Mouse (Mus musculus): ENCODE results near the gene Rrm2. TPM values are rescaled to one million over a fixed set of nuclear protein-coding genes. Genes with fewer than 3 reads are reported as not detected.

The Rrm2 gene
- polyA plus RNA-seq, 1 experiment from 2014 or later = 640 TPM

DNA sequence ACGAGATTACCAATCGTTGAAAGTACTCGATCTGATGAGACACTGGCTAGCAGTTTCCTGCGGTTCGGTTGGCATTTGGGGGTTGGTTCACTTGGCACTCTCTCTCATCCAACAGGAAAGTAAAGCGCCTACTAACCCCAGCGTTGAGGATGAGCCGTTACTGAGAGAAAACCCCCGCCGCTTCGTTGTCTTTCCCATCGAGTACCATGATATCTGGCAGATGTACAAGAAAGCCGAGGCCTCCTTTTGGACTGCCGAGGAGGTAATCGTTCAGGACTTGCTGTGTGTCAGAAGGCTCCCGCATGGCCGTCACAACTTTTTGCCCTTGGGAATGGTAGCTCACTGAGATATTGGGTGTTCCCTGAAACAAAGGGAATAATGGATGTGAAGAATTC is 780 bp downstream of the Rrm2 start:
- under 1% methylated on average over 17 of the region's 17 CpGs for WGBS
- H3K36me3 ChIP-seq (replicated peaks) = peaks cover 47% of the 10 kb centered on the region
- DNase-seq (ENCODE audit: low spot score) = no peak
- H3K4me1 ChIP-seq = peaks cover 54% of the 10 kb centered on the region
- peak overlapping the region; percentile 91 for H3K4me3 ChIP-seq
- no peaks in the 10 kb centered on the region for H3K27me3 ChIP-seq (replicated peaks; ENCODE audit: low read depth, poor library complexity, severe bottlenecking)
- H3K27ac ChIP-seq (replicated peaks) = peak overlapping the region; percentile 99
- H3K9me3 ChIP-seq = no peaks in the 10 kb centered on the region

DNA sequence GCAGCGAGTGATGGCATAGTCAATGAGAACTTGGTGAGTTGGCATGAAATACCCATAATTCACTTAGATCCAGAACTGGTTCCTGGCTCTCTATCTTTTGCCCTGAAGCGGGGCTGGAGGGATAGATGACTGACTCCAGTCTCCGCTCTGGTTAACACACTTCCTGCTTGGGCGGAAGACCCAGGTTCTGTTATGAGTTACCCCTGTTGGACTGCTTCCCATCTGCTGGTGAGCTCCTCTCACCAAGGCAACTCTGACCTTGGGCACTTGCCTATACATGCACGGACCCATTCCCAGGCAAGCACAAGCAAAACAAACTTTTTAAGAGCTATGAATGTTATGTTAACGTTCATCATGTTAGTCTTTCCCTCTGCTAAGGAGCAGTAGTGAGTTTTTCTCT is 1.4 kb downstream of the Rrm2 start:
- H3K4me1 ChIP-seq = peaks cover 54% of the 10 kb centered on the region

GRCm38 (mm10) chr12:24709831-24710508 is 1.9 kb downstream of the Rrm2 start:
- Histone ChIP-seq H3K27me3 (replicated peaks; ENCODE audit: low read depth, poor library complexity, severe bottlenecking) (no peaks in the 10 kb centered on the region), H3K36me3 (replicated peaks) (peaks cover 58% of the 10 kb centered on the region), H3K4me1 (peaks cover 54% of the 10 kb centered on the region), H3K27ac (replicated peaks) (peak overlapping the region; percentile 99), H3K9me3 (no peaks in the 10 kb centered on the region), H3K4me3 (peak overlapping the region; percentile 91)
- peak; percentile 81 for DNase-seq (ENCODE audit: low spot score)
- 44% methylated on average over 5 of the region's 5 CpGs for WGBS

More for the DNA sequence above, 1.4 kb downstream of the Rrm2 start:
- Histone ChIP-seq H3K4me3 (peak overlapping the region; percentile 91), H3K36me3 (replicated peaks) (peaks cover 53% of the 10 kb centered on the region), H3K27ac (replicated peaks) (peak overlapping the region; percentile 99), H3K9me3 (no peaks in the 10 kb centered on the region), H3K27me3 (replicated peaks; ENCODE audit: low read depth, poor library complexity, severe bottlenecking) (no peaks in the 10 kb centered on the region)
- whole genome bisulfite sequencing = 25% methylated on average over 6 of the region's 6 CpGs
- peak; percentile 48 for DNase-seq (ENCODE audit: low spot score)

GRCm38 (mm10) chr12:24710672-24711071 is 2.6 kb downstream of the Rrm2 start:
- H3K36me3 ChIP-seq (replicated peaks) = peaks cover 65% of the 10 kb centered on the region
- H3K27ac ChIP-seq (replicated peaks) = 0 out of 2 replicates have a peak overlapping the region, but pooled peaks have one; percentile 7
- H3K4me1 ChIP-seq = peaks cover 54% of the 10 kb centered on the region
- peak overlapping the region; percentile 91 for H3K4me3 ChIP-seq
- 77% methylated on average over 5 of the region's 5 CpGs for WGBS
- H3K27me3 ChIP-seq (replicated peaks; ENCODE audit: low read depth, poor library complexity, severe bottlenecking) = no peaks in the 10 kb centered on the region
- peak; percentile 54 for DNase-seq (ENCODE audit: low spot score)
- H3K9me3 ChIP-seq = no peaks in the 10 kb centered on the region

- H3K27ac ChIP-seq (replicated peaks) = no peak overlapping the region
- 90% methylated on average over 8 of the region's 8 CpGs for WGBS
- DNase-seq (ENCODE audit: low spot score) = no peak
- H3K4me3 ChIP-seq = 0 out of 2 replicates have a peak overlapping the region, but pooled peaks have one; percentile 91
- H3K36me3 ChIP-seq (replicated peaks) = peaks cover 65% of the 10 kb centered on the region
- peaks cover 46% of the 10 kb centered on the region for H3K4me1 ChIP-seq
- no peaks in the 10 kb centered on the region for H3K9me3 ChIP-seq
- H3K27me3 ChIP-seq (replicated peaks; ENCODE audit: low read depth, poor library complexity, severe bottlenecking) = no peaks in the 10 kb centered on the region
Observed at GRCm38 (mm10) chr12:24712396-24712795, 4.4 kb downstream of the Rrm2 start.

- H3K9me3 ChIP-seq = no peaks in the 10 kb centered on the region
- no peak overlapping the region for H3K4me3 ChIP-seq
- H3K4me1 ChIP-seq = peaks cover 46% of the 10 kb centered on the region
- H3K36me3 ChIP-seq (replicated peaks) = peaks cover 59% of the 10 kb centered on the region
- 77% methylated on average over 5 of the region's 5 CpGs for WGBS
- no peaks in the 10 kb centered on the region for H3K27me3 ChIP-seq (replicated peaks; ENCODE audit: low read depth, poor library complexity, severe bottlenecking)
- H3K27ac ChIP-seq (replicated peaks) = no peak overlapping the region
- DNase-seq (ENCODE audit: low spot score) = no peak
Observed at GRCm38 (mm10) chr12:24714579-24715255, 6.7 kb downstream of the Rrm2 start.

DNA sequence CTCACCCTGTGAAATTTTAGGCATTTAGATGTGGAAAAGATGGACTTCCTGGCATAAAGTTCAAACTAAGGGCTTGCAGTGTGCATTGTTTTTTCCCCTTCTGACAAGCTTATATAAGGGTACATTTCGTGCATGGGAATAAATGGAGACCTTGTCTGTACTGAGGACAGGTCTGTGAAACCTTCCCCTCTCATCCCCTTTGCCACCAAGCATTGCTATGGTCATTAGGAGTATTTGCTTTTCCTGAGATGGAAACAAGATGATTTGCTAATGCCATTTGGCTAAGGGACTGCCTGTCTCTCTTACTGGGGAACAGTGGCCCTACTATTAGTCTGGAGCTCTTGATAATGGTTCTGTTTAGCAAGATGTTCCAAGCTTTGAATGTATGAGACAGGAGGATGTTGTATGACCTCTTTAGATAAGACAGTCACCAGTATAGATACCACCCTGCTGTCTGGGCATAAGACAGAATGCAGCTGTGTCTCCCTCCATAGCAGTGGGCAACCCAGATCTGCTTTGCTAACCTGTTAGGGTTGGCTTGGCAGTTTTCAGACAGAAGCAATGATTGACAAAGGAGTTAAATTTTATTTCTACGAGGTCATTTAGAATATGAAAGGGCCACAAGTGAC is 7.3 kb downstream of the Rrm2 start:
- Histone ChIP-seq H3K4me3 (no peak overlapping the region), H3K36me3 (replicated peaks) (peaks cover 52% of the 10 kb centered on the region), H3K27me3 (replicated peaks; ENCODE audit: low read depth, poor library complexity, severe bottlenecking) (no peaks in the 10 kb centered on the region), H3K9me3 (no peaks in the 10 kb centered on the region), H3K4me1 (peaks cover 41% of the 10 kb centered on the region), H3K27ac (replicated peaks) (no peak overlapping the region)
- no peak for DNase-seq (ENCODE audit: low spot score)
- WGBS = 72% methylated on average over 2 of the region's 2 CpGs

- peaks cover 38% of the 10 kb centered on the region for H3K36me3 ChIP-seq (replicated peaks)
- peak; percentile 66 for DNase-seq (ENCODE audit: low spot score)
- no peak overlapping the region for H3K4me3 ChIP-seq
- H3K9me3 ChIP-seq = no peaks in the 10 kb centered on the region
- no peaks in the 10 kb centered on the region for H3K27me3 ChIP-seq (replicated peaks; ENCODE audit: low read depth, poor library complexity, severe bottlenecking)
- peaks cover 27% of the 10 kb centered on the region for H3K4me1 ChIP-seq
- H3K27ac ChIP-seq (replicated peaks) = no peak overlapping the region
- 50% methylated on average over 4 of the region's 4 CpGs for WGBS
Observed at GRCm38 (mm10) chr12:24716721-24717301, 8.8 kb downstream of the Rrm2 start.

DNA sequence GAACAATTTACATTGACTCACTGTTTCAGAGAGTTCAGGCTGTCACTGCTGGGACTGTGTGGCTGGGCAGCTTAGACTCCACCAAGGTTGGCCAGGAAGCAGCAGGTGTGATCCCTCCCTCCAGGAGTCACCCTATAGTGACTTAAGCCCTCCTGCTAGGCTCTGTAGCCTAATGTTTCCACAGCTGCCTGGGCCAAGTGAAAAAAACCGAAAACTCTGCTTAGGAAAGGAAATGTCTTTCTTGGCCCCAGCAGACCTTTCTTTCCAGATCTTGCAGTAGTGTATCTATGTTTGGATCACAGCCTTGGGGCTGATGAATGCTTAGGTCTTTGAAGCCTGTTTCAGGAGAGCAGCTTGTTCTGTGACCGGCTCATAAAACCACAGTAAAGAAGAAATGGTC is 15.4 kb downstream of the Rrm2 start:
- 54% methylated on average over 2 of the region's 2 CpGs for WGBS
- peak overlapping the region; percentile 77 for H3K27ac ChIP-seq (replicated peaks)
- DNase-seq (ENCODE audit: low spot score) = no peak

DNA sequence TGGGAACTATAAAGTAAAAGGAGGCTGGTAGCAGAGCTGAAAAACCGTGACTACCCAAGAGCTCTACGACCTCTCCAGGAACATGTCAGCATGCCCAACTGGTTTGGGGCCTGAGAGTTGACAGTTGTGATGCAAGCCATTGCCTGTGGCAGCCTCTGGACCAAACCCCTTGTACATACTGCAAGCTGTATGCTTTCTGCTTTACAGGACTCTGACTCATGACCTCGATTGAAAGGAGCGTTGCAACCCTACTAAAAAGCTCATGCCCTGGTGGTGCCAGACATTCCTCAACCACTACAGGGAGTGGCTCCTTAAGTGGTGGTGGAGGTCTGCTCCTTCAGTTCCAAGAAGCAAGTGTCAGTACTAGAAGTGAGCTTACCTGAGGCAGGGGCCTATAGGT is 15.8 kb downstream of the Rrm2 start:
- Histone ChIP-seq H3K9me3 (peaks cover 4% of the 10 kb centered on the region; the same call in 1 of the 2 replicates), H3K4me1 (peaks cover 23% of the 10 kb centered on the region), H3K27ac (replicated peaks) (peak overlapping the region; percentile 77), H3K36me3 (replicated peaks) (no peaks in the 10 kb centered on the region), H3K4me3 (no peak overlapping the region; the same call in 1 of the 2 replicates), H3K27me3 (replicated peaks; ENCODE audit: low read depth, poor library complexity, severe bottlenecking) (no peaks in the 10 kb centered on the region)
- WGBS = 68% methylated on average over 4 of the region's 4 CpGs
- DNase-seq (ENCODE audit: low spot score) = no peak

More for the DNA sequence above, 15.4 kb downstream of the Rrm2 start:
- Histone ChIP-seq H3K4me3 (no peak overlapping the region), H3K9me3 (peaks cover 3% of the 10 kb centered on the region; the same call in 1 of the 2 replicates), H3K36me3 (replicated peaks) (no peaks in the 10 kb centered on the region), H3K4me1 (peaks cover 23% of the 10 kb centered on the region), H3K27me3 (replicated peaks; ENCODE audit: low read depth, poor library complexity, severe bottlenecking) (no peaks in the 10 kb centered on the region)

DNA sequence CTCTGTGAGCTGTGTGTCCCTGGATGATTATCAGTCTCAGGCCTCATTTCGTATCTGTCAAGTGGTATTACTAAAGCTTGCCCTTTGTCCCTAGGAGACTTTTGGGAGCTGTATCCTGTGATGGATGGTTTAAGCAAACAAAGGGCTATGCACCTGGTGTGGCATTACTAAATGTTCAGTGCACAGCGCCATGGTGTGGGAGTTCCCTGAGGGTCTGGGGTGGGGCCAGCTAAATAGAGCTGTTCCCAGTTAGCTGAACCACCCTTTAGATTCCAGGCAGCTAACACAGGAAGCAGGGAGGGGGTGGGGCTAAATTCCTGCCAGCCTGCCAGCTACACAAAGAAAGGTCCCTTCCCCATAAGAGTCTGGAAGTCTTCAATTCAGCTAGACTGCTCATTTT is 16.3 kb downstream of the Rrm2 start:
- WGBS = 13% methylated on average over 2 of the region's 2 CpGs

GRCm38 (mm10) chr12:24734828-24735394 is 26.9 kb downstream of the Rrm2 start:
- no peak overlapping the region for H3K27ac ChIP-seq (replicated peaks)
- WGBS = 86% methylated on average over 13 of the region's 13 CpGs
- no peaks in the 10 kb centered on the region for H3K36me3 ChIP-seq (replicated peaks)
- no peak overlapping the region for H3K4me3 ChIP-seq
- 0 out of 2 replicates have a peak, but pooled peaks cover 2% of the 10 kb centered on the region for H3K27me3 ChIP-seq (replicated peaks; ENCODE audit: low read depth, poor library complexity, severe bottlenecking)
- DNase-seq (ENCODE audit: low spot score) = no peak
- H3K4me1 ChIP-seq = no peaks in the 10 kb centered on the region
- no peaks in the 10 kb centered on the region for H3K9me3 ChIP-seq

More for the DNA sequence above, 16.3 kb downstream of the Rrm2 start:
- Histone ChIP-seq H3K36me3 (replicated peaks) (no peaks in the 10 kb centered on the region), H3K9me3 (peaks cover 9% of the 10 kb centered on the region; the same call in 1 of the 2 replicates), H3K4me3 (peak overlapping the region; percentile 28; the same call in 1 of the 2 replicates), H3K4me1 (peaks cover 19% of the 10 kb centered on the region), H3K27me3 (replicated peaks; ENCODE audit: low read depth, poor library complexity, severe bottlenecking) (no peaks in the 10 kb centered on the region), H3K27ac (replicated peaks) (peak overlapping the region; percentile 77)
- peak; percentile 82 for DNase-seq (ENCODE audit: low spot score)

Measured in embryonic facial prominence, embryonic 10.5 days (tissue).